Mouse (Mus musculus) CH12.LX (cell line): Measurements from ENCODE around the gene Adcy5.

Experiments
- CTCF ChIP-seq, 2 experiments: IDR thresholded peaks in 1 of 2; conservative IDR thresholded peaks in 1 of 2; 2 replicates each; pipeline ENCODE4 v1.5.1; 2011 to 2012; ENCODE audit warnings: low read depth in 2 of 2, low read length in 2 of 2, improper control_type of control experiment in 1 of 2, inconsistent platforms in 1 of 2, mild to moderate bottlenecking in 1 of 2, moderate library complexity in 1 of 2
- IRF4 ChIP-seq: IDR thresholded peaks from 2 replicates; pipeline ENCODE4 v1.6.1; 2014; ENCODE audit warnings: low read depth, mild to moderate bottlenecking, inconsistent platforms, low read length, improper control_type of control experiment
- MAFK ChIP-seq: IDR thresholded peaks from 2 replicates; pipeline ENCODE4 v1.6.1; 2011; ENCODE audit warnings: low read length, improper control_type of control experiment; ENCODE audit not compliant: insufficient replicate concordance
- MEF2A ChIP-seq: IDR thresholded peaks from 2 replicates; pipeline ENCODE4 v1.6.1; 2014; ENCODE audit warnings: low read depth, mild to moderate bottlenecking, inconsistent platforms, low read length, improper control_type of control experiment, borderline replicate concordance
- SIN3A ChIP-seq: IDR thresholded peaks from 2 replicates; pipeline ENCODE4 v1.6.1; 2012; ENCODE audit warnings: low read length, improper control_type of control experiment, inconsistent platforms
- TCF12 ChIP-seq: IDR thresholded peaks from 2 replicates; pipeline ENCODE4 v1.6.1; 2014; ENCODE audit warnings: low read depth, mild to moderate bottlenecking, inconsistent platforms, low read length, improper control_type of control experiment
- USF1 ChIP-seq: IDR thresholded peaks from 2 replicates; pipeline ENCODE4 v1.6.1; 2014; ENCODE audit warnings: low read depth, mild to moderate bottlenecking, inconsistent platforms, low read length, improper control_type of control experiment
- ZNF384 ChIP-seq: IDR thresholded peaks from 2 replicates; pipeline ENCODE4 v1.6.1; 2012; ENCODE audit warnings: low read depth, low read length, improper control_type of control experiment, inconsistent platforms

DNA sequence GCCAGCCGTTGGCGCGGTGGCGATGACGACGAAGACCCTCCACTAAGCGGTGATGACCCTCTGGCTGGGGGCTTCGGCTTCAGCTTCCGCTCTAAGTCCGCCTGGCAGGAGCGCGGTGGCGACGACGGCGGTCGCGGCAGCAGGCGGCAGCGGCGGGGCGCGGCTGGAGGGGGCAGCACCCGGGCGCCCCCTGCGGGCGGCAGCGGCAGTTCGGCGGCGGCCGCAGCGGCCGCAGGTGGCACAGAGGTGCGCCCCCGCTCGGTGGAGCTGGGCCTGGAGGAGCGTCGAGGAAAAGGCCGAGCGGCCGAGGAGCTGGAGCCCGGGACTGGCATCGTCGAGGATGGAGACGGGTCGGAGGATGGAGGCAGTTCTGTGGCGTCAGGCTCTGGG lies 1.6 kb downstream of the Adcy5 start:
- no peak for TF ChIP-seq CTCF (conservative IDR thresholded peaks at IDR 0.05 in 1 of 2, IDR thresholded peaks at IDR 0.05 in 1 of 2; ENCODE audit: low read depth in 2 of 2, low read length in 2 of 2)
- no peak for TF ChIP-seq TCF12
- TF ChIP-seq IRF4, result no peak
- TF ChIP-seq SIN3A, result no peak
- TF ChIP-seq MEF2A, result no peak
- TF ChIP-seq USF1, result no peak
- no peak for TF ChIP-seq MAFK
- TF ChIP-seq ZNF384, result no peak
